Mouse (Mus musculus) erythroblast, embryonic 14.5 days (primary cell): ENCODE results near the gene Vmn1r21. TPM values are rescaled to one million over a fixed set of nuclear protein-coding genes. Genes with fewer than 3 reads are reported as not detected.
"Not testable (repeated sequence)": the region's sequence is repeated elsewhere in the genome, so short reads cannot be mapped to it uniquely, and the experiment has no call there.

Experiments used
- H3K27me3 ChIP-seq: 2 replicates; pipeline ENCODE4 v1.6.1; 2012; ENCODE audit warnings: inconsistent platforms; ENCODE audit not compliant: control insufficient read depth
- H3K36me3 ChIP-seq: 2 replicates; pipeline ENCODE4 v1.6.1; 2012; ENCODE audit warnings: mild to moderate bottlenecking, inconsistent platforms; ENCODE audit not compliant: control insufficient read depth
- H3K4me1 ChIP-seq: 2 replicates; pipeline ENCODE4 v1.6.1; 2012; ENCODE audit warnings: inconsistent platforms; ENCODE audit not compliant: control insufficient read depth
- H3K4me3 ChIP-seq: replicated peaks from 2 replicates; pipeline ENCODE3; 2012; ENCODE audit warnings: moderate library complexity, mild to moderate bottlenecking, inconsistent platforms
- H3K9me3 ChIP-seq: 2 replicates; pipeline ENCODE4 v1.6.1; 2012; ENCODE audit warnings: low read length, inconsistent platforms, mixed read lengths; ENCODE audit not compliant: control insufficient read depth
- GATA1 ChIP-seq: IDR thresholded peaks from 2 replicates; pipeline ENCODE4 v1.6.1; 2012; ENCODE audit warnings: low read length, inconsistent platforms, mixed read lengths
- TAL1 ChIP-seq: IDR thresholded peaks from 3 replicates; pipeline ENCODE4 v1.6.1; 2012; ENCODE audit warnings: low read length, inconsistent platforms, mixed read lengths
- polyA plus RNA-seq: library from polyadenylated mRNA; stranded (reverse); fragments of >175 nt; gene quantifications from 2 replicates; pipeline ENCODE4 v1.2.3, GENCODE M21; 2012

The Vmn1r21 gene
- not detected in 2 replicates for polyA plus RNA-seq

GRCm38 (mm10) chr6:57850286-57850685 lies at the start of gene Vmn1r21:
TSS of gene Vmn1r21 (minus strand) at chr6:57850343.
- Histone ChIP-seq H3K27me3 (peaks cover 4% of the 10 kb centered on the region), H3K36me3 (no peaks in the 10 kb centered on the region), H3K4me1 (no peaks in the 10 kb centered on the region), H3K9me3 (no peaks in the 10 kb centered on the region), H3K4me3 (no peak within 1 kb of the TSS)
- TF ChIP-seq TAL1 (no peak), GATA1 (no peak)

DNA sequence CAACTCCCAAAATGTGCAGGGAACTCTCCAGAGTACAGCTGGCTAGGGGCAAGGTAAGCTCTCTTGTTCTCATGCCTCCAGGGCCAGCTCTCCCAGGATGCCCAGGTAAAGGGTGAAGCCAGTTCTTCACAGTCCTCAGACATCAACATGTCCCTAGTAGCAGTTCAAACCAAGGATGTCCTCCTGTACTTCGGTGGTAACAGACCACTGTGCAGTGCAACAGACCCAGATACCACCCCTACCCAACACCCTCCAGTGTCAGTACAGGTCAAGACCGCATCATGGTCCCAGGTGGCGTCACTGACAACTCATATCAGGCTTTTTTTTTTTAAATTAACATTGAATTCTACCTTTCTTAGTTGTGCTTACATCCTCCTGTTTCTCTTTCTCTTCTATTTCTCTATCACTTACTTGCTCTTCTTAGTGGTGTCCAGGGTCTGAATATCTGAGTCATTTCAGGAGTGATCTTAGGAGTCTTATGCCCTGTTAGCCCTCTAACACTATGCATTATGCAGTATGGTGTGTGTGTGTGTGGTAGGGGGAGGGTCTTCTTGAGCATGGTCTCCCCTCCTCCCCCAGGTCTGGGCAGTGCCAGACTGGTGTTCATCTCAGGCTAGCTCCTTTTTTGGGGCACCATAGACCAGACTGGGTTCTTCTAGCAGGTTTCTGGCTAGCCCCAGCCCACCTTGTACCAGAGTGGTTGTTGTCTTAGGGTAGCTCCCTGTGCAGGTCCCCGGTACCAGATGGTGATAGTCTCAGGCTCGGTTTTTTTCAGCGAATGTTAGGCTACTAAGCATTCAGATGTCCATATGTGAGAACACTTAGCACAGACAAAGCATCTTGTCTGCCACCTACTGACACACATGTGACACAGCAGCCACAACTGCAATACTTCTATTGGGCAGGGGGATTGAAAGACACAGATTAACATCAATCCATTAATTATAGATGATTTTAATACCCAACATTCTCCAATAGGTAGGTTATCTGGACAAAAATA lies 9.2 kb upstream of the Vmn1r21 start:
- TF ChIP-seq TAL1: no peak
- Histone ChIP-seq H3K4me1 (peaks cover 16% of the 10 kb centered on the region), H3K27me3 (peaks cover 8% of the 10 kb centered on the region), H3K4me3 (no peak overlapping the region), H3K36me3 (no peaks in the 10 kb centered on the region), H3K9me3 (no peaks in the 10 kb centered on the region)

GRCm38 (mm10) chr6:57851177-57851576 lies 1.0 kb upstream of the Vmn1r21 start:
- not testable (repeated sequence) for H3K36me3 ChIP-seq, H3K4me3 ChIP-seq, H3K9me3 ChIP-seq

GRCm38 (mm10) chr6:57839693-57840408 lies 10.3 kb downstream of the Vmn1r21 start:
- no peaks in the 10 kb centered on the region for H3K36me3 ChIP-seq
- peaks cover 32% of the 10 kb centered on the region for H3K27me3 ChIP-seq
- TF ChIP-seq TAL1 (no peak), GATA1 (no peak)
- H3K4me3 ChIP-seq: no peak overlapping the region
- no peaks in the 10 kb centered on the region for H3K9me3 ChIP-seq
- no peaks in the 10 kb centered on the region for H3K4me1 ChIP-seq

More at GRCm38 (mm10) chr6:57851177-57851576, 1.0 kb upstream of the Vmn1r21 start:
- not testable (repeated sequence) for H3K4me1 ChIP-seq, H3K27me3 ChIP-seq

DNA sequence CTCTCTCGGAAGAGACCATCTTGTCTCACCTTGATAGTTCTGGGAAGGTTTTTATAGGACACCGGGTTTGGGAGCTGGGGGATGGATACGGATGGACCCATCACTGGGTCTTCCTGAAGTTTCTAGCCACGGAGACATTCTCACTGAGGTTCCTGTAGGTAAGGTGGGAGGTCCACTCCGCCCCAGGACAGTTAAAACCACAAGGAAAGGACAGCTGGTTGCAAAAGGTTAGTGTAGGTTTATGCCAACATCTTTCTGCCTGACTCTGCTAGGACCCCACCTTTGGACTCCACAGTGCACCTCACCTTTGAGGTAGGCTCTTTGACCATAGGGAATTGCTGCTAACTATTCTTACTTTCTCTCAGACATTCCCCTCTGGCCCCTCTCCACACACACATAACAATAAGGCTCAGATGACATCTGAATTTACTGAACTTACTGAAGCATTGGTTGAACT lies 24.9 kb downstream of the Vmn1r21 start:
- no peaks in the 10 kb centered on the region for H3K9me3 ChIP-seq
- peaks cover 56% of the 10 kb centered on the region for H3K4me1 ChIP-seq
- peak overlapping the region; percentile 77 for H3K4me3 ChIP-seq
- TF ChIP-seq TAL1 (no peak), GATA1 (no peak)
- H3K27me3 ChIP-seq: peaks cover 3% of the 10 kb centered on the region; the same call in 1 of the 2 replicates
- peaks cover 24% of the 10 kb centered on the region for H3K36me3 ChIP-seq

DNA sequence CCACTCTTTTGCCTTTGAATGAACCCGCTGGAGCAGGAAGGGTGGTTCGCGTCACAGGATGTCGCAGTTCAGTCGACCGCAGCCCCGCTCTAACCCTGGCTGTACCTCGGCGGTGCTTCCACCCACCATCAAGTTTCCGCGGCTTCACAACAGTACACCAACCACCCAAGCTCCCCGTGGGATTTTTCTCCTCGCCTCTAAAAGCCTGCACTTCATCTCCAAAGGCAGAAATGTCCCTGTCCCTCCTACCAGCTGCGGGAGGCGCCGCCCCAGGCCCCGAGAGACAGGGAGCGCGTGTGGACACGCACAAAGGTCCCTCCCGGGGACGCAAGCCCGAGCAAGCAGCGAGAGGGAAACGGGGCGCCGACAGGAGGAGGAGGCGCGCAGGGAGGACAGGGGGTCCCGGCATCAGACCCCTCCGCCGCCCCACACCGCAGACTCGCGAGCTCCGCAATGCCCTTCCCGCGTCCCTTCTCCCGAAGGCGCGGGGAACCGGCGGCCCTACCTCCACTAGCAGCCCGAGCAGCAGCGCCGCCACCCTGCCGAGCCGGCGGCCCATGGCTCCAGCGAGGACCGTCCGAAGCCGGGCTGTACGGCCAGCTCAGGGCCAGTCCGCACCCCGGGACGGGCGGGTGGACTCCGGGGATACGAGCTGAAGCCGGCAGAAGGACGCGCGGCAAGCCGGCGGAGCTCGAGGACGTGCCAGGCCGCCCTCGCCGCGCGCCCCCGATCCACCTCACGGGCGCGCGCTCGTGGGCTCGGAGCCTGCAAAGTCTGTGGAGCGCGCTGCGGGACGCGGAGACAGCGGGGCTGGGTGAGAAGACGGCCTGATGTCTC lies 25.5 kb downstream of the Vmn1r21 start, which contains the start of gene Vopp1:
Gene Vopp1, minus strand, starts transcription at position 738 of the 837 bp plus-strand sequence.
- Histone ChIP-seq H3K27me3 (peaks cover 3% of the 10 kb centered on the region; the same call in 1 of the 2 replicates), H3K4me3 (peak within 1 kb of the TSS; percentile 77), H3K9me3 (no peaks in the 10 kb centered on the region), H3K4me1 (peaks cover 55% of the 10 kb centered on the region), H3K36me3 (peaks cover 25% of the 10 kb centered on the region)
- no peak for TF ChIP-seq GATA1
- TF ChIP-seq TAL1: no peak

GRCm38 (mm10) chr6:57823461-57823860 lies 26.7 kb downstream of the Vmn1r21 start:
- H3K27me3 ChIP-seq: peaks cover 3% of the 10 kb centered on the region; the same call in 1 of the 2 replicates
- H3K4me3 ChIP-seq: peak overlapping the region; percentile 77
- H3K9me3 ChIP-seq: no peaks in the 10 kb centered on the region
- peaks cover 25% of the 10 kb centered on the region for H3K36me3 ChIP-seq
- no peak for TF ChIP-seq TAL1
- peak; percentile 57; the same call in 1 of the 2 replicates for TF ChIP-seq GATA1
- H3K4me1 ChIP-seq: peaks cover 48% of the 10 kb centered on the region

DNA sequence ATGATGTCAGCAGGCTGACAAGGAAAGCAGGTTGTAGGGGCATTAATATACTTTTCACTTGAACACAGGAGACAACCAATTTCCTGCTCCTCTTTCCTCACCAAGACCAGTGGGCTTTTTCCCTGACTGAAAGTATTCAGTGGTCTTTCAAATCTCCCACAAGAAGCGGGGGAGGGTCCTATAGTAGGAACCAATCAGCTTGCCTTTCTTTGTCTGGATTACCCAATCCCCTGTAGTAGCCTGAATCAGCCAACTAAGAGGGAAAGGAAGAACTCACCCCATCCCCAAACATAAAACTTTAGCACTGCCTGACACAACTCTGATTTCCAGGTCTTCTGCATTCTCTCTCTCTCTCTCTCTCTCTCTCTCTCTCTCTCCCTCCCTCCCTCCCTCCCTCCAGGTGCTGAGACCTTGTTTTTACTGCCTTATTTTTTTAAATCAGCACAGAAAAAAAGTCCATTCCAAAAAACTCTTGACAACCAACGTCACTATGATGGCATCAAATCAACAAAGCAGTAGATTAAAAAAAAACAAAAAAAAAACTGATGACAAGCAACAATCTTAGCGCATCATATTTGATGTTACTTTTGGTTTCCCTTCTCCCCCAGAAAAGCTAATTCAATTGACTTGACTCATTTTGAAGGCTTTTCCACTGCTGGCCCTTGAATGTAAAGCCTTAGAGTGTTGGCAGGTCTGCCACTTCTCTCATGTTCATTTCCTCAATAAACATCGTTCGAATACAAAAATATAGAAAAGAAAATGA lies 27.3 kb downstream of the Vmn1r21 start:
- peaks cover 3% of the 10 kb centered on the region; the same call in 1 of the 2 replicates for H3K27me3 ChIP-seq
- TF ChIP-seq GATA1: no peak
- no peak for TF ChIP-seq TAL1
- peak overlapping the region; percentile 77 for H3K4me3 ChIP-seq
- peaks cover 45% of the 10 kb centered on the region for H3K4me1 ChIP-seq
- no peaks in the 10 kb centered on the region for H3K9me3 ChIP-seq
- H3K36me3 ChIP-seq: peaks cover 25% of the 10 kb centered on the region
